Mouse (Mus musculus): ENCODE measurements at regions not wholly inside any gene's neighbourhood (a gene's known extent, or its start where the extent isn't known, plus 50 kb on each side); places are given as distances from the start of the nearest gene placed in this dataset.

- no peak for TF ChIP-seq CTCF (IDR thresholded peaks at IDR 0.05; ENCODE audit: low read depth, low read length)
- TF ChIP-seq POLR2A (IDR thresholded peaks at IDR 0.05; ENCODE audit: borderline replicate concordance, low read depth, low read length): no peak
- Histone ChIP-seq H3K4me1 (ENCODE audit: control insufficient read depth, insufficient read depth, low read length) (no peaks in the 10 kb centered on the region), H3K4me3 (ENCODE audit: insufficient read depth, low read length) (no peak overlapping the region), H3K27ac (ENCODE audit: insufficient read depth, low read depth, low read length) (no peak overlapping the region)
Measured at GRCm38 (mm10) chr3:118435248-118435647, 126.7 kb upstream of the Dpyd start.

DNA sequence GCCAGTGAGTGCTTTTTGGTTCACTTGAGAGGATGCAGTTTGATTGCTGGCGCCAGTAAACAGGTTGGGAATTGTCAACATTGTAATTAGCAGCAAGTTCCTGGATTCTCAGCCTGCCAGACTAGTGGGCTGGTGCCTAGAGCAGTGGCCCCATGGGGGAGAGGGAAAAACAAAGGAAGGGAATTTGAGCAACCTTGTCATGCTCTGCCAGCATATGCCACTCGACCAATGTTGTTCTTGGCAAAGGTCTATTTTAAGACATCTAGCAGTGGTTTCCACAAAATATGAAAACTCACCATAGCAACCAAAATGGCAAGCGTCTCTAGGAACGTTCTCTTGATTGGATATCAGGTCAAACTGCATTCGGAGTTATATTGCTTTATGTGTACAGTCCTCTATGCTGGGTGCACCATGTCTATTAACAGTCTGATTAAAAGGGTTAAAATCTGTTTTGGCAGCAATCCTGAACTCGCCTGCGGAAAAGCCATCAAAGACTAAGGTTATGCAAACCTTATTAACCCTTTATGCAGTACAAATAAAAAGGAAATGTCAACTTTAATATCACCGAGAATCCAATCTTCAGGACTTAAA, 118.1 kb upstream of the Dpyd start:
- no peak for TF ChIP-seq CTCF (IDR thresholded peaks at IDR 0.05; ENCODE audit: low read depth, low read length)
- TF ChIP-seq POLR2A (IDR thresholded peaks at IDR 0.05; ENCODE audit: borderline replicate concordance, low read depth, low read length): no peak
- no peaks in the 10 kb centered on the region for H3K4me1 ChIP-seq (ENCODE audit: control insufficient read depth, insufficient read depth, low read length)
- H3K4me3 ChIP-seq (ENCODE audit: insufficient read depth, low read length): no peak overlapping the region
- H3K27ac ChIP-seq (ENCODE audit: insufficient read depth, low read depth, low read length): no peak overlapping the region

- no peak for TF ChIP-seq POLR2A (IDR thresholded peaks at IDR 0.05; ENCODE audit: borderline replicate concordance, low read depth, low read length)
- TF ChIP-seq CTCF (IDR thresholded peaks at IDR 0.05; ENCODE audit: low read depth, low read length): no peak
- H3K4me3 ChIP-seq (ENCODE audit: insufficient read depth, low read length): no peak overlapping the region
- H3K27ac ChIP-seq (ENCODE audit: insufficient read depth, low read depth, low read length): no peak overlapping the region
- H3K4me1 ChIP-seq (ENCODE audit: control insufficient read depth, insufficient read depth, low read length): no peaks in the 10 kb centered on the region
Measured at GRCm38 (mm10) chr3:118445360-118445759, 116.6 kb upstream of the Dpyd start.

DNA sequence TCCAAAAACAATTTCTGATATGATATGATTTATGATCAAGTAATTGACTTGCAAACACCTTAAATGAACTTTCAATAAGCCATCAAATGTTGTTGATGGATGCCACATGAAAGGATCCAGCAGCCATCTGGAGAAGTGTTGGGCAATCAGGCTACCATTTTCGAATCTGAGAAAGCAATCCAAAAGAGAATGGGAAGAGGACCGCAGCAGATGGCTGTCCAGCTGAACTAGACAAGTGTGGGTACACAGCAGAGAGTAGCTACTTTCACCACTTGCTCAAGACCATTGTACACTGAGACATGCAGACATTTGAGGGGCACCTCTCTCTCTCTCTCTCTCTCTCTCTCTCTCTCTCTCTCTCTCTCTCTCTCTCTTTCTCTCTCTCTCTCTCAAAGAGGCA, 102.3 kb upstream of the Dpyd start:
- Histone ChIP-seq H3K4me3 (ENCODE audit: insufficient read depth, low read length) (no peak overlapping the region), H3K27ac (ENCODE audit: insufficient read depth, low read depth, low read length) (no peak overlapping the region), H3K4me1 (ENCODE audit: control insufficient read depth, insufficient read depth, low read length) (no peaks in the 10 kb centered on the region)
- no peak for TF ChIP-seq POLR2A (IDR thresholded peaks at IDR 0.05; ENCODE audit: borderline replicate concordance, low read depth, low read length)

GRCm38 (mm10) chr3:118465611-118466010, 96.3 kb upstream of the Dpyd start:
- H3K4me1 ChIP-seq (ENCODE audit: control insufficient read depth, insufficient read depth, low read length): no peaks in the 10 kb centered on the region
- no peak overlapping the region for H3K27ac ChIP-seq (ENCODE audit: insufficient read depth, low read depth, low read length)
- no peak for TF ChIP-seq CTCF (IDR thresholded peaks at IDR 0.05; ENCODE audit: low read depth, low read length)
- no peak for TF ChIP-seq POLR2A (IDR thresholded peaks at IDR 0.05; ENCODE audit: borderline replicate concordance, low read depth, low read length)
- H3K4me3 ChIP-seq (ENCODE audit: insufficient read depth, low read length): no peak overlapping the region

- Histone ChIP-seq H3K27ac (ENCODE audit: insufficient read depth, low read depth, low read length) (no peak overlapping the region), H3K4me3 (ENCODE audit: insufficient read depth, low read length) (no peak overlapping the region), H3K4me1 (ENCODE audit: control insufficient read depth, insufficient read depth, low read length) (no peaks in the 10 kb centered on the region)
- TF ChIP-seq POLR2A (IDR thresholded peaks at IDR 0.05; ENCODE audit: borderline replicate concordance, low read depth, low read length) (no peak), CTCF (IDR thresholded peaks at IDR 0.05; ENCODE audit: low read depth, low read length) (no peak)
Measured at GRCm38 (mm10) chr3:118472215-118472799, 89.6 kb upstream of the Dpyd start.

DNA sequence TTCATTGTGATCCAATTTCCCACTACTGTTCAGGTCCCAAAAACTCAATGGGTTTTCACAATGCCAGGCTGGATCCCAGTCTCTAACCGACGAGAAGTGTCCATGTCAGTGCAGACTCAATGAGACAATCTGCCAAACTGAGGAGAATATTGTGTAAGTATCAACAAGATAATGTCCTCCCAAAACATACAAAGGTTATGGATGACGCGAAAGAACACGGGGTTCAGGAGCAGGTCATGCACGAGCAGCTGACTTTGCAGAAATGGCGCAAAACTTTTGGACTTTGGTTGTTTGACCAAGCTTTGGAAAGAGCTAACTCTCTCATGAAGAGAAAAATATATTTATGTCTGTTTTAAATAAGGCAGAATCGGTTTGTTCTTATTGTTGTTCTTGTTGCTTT, 83.9 kb upstream of the Dpyd start:
- Histone ChIP-seq H3K4me3 (ENCODE audit: insufficient read depth, low read length) (no peak overlapping the region), H3K4me1 (ENCODE audit: control insufficient read depth, insufficient read depth, low read length) (no peaks in the 10 kb centered on the region), H3K27ac (ENCODE audit: insufficient read depth, low read depth, low read length) (no peak overlapping the region)
- TF ChIP-seq POLR2A (IDR thresholded peaks at IDR 0.05; ENCODE audit: borderline replicate concordance, low read depth, low read length) (no peak), CTCF (IDR thresholded peaks at IDR 0.05; ENCODE audit: low read depth, low read length) (no peak)

DNA sequence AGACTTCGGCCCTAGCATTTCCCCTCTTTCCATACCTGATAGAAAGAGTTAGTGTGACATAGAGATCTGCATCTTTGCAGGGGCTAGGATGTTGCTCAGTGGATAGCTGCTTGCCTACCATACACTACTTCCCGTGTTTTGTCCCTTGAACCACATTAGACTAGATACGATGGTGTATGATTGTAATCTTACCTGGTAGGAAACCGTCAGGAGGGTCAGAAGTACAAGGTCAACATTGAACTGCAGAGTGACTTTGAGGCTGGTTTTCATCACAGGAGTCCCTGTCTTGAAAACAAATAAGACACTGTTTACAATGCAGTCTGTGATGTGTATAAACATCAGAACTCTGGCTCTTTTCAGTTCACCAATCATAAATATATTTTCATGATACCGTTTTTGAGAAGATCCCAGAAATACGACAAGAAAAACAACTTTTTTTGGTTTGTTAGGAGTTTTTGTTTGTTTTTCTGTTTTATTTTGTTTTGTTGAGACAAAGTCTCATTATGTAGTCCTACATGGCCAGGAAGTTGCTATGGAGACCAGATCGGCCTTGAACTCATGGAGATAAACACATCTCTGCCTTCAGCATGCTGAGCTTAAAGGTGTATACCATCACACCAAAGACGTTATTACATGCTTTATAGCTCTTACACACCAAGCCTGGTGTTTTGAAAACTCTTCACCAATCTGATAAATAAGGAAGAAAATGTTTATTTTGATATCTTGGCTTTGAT, 81.2 kb upstream of the Dpyd start:
- Histone ChIP-seq H3K27ac (ENCODE audit: insufficient read depth, low read depth, low read length) (no peak overlapping the region), H3K4me1 (ENCODE audit: control insufficient read depth, insufficient read depth, low read length) (no peaks in the 10 kb centered on the region), H3K4me3 (ENCODE audit: insufficient read depth, low read length) (no peak overlapping the region)
- TF ChIP-seq CTCF (IDR thresholded peaks at IDR 0.05; ENCODE audit: low read depth, low read length) (no peak), POLR2A (IDR thresholded peaks at IDR 0.05; ENCODE audit: borderline replicate concordance, low read depth, low read length) (no peak)

- Histone ChIP-seq H3K4me1 (ENCODE audit: control insufficient read depth, insufficient read depth, low read length) (no peaks in the 10 kb centered on the region), H3K4me3 (ENCODE audit: insufficient read depth, low read length) (no peak overlapping the region), H3K27ac (ENCODE audit: insufficient read depth, low read depth, low read length) (no peak overlapping the region)
- TF ChIP-seq POLR2A (IDR thresholded peaks at IDR 0.05; ENCODE audit: borderline replicate concordance, low read depth, low read length) (no peak), CTCF (IDR thresholded peaks at IDR 0.05; ENCODE audit: low read depth, low read length) (no peak)
Measured at GRCm38 (mm10) chr3:118485966-118486365, 76.0 kb upstream of the Dpyd start.

GRCm38 (mm10) chr3:118487408-118487807, 74.5 kb upstream of the Dpyd start:
- H3K4me1 ChIP-seq (ENCODE audit: control insufficient read depth, insufficient read depth, low read length): no peaks in the 10 kb centered on the region

More at GRCm38 (mm10) chr3:118487408-118487807, 74.5 kb upstream of the Dpyd start:
- TF ChIP-seq CTCF (IDR thresholded peaks at IDR 0.05; ENCODE audit: low read depth, low read length): no peak
- no peak for TF ChIP-seq POLR2A (IDR thresholded peaks at IDR 0.05; ENCODE audit: borderline replicate concordance, low read depth, low read length)
- no peak overlapping the region for H3K27ac ChIP-seq (ENCODE audit: insufficient read depth, low read depth, low read length)
- no peak overlapping the region for H3K4me3 ChIP-seq (ENCODE audit: insufficient read depth, low read length)

All from bone marrow macrophage, adult 2 months (primary cell).